Mouse (Mus musculus) kidney, embryonic 16.5 days (tissue): ENCODE measurements around the gene Piezo1. TPM values are rescaled to one million over a fixed set of nuclear protein-coding genes. Genes with fewer than 3 reads are reported as not detected.

ENCODE experiments used
- ATAC-seq: fragments of 200-750 bp; cut with Nextera tagmentation; 2 replicates; pipeline ENCODE4 v1.8.0; 2017; ENCODE audit warnings: moderate TSS enrichment; ENCODE audit not compliant: low FRiP score, low TSS enrichment
- H3K27ac ChIP-seq: fragments of 300-500 bp; sonication (generic); 2 replicates; pipeline ENCODE4 v1.5.1; 2014; ENCODE audit warnings: low read length
- H3K27me3 ChIP-seq: fragments of 300-500 bp; sonication (generic); 2 replicates; pipeline ENCODE4 v1.6.1; 2014; ENCODE audit warnings: low read length, control low read depth, mixed read lengths; ENCODE audit not compliant: insufficient read depth
- H3K36me3 ChIP-seq: fragments of 300-500 bp; sonication (generic); 2 replicates; pipeline ENCODE4 v1.6.1; 2014; ENCODE audit warnings: low read length, control low read depth, mixed read lengths; ENCODE audit not compliant: insufficient read depth
- H3K4me1 ChIP-seq: fragments of 300-500 bp; sonication (generic); 2 replicates; pipeline ENCODE4 v1.6.1; 2014; ENCODE audit warnings: low read length, control low read depth, mixed read lengths; ENCODE audit not compliant: insufficient read depth
- H3K4me2 ChIP-seq: fragments of 300-500 bp; sonication (generic); replicated peaks from 2 replicates; pipeline ENCODE4 v1.6.1; 2014; ENCODE audit warnings: low read depth, low read length
- H3K4me3 ChIP-seq: fragments of 300-500 bp; sonication (generic); 2 replicates; pipeline ENCODE4 v1.5.1; 2014; ENCODE audit warnings: mild to moderate bottlenecking, low read length
- H3K9ac ChIP-seq: fragments of 300-500 bp; sonication (generic); replicated peaks from 2 replicates; pipeline ENCODE4 v1.6.1; 2014; ENCODE audit warnings: low read length
- H3K9me3 ChIP-seq: fragments of 300-500 bp; sonication (generic); 2 replicates; pipeline ENCODE4 v1.6.1; 2016; ENCODE audit warnings: low read length, control low read depth
- WGBS: fragments of 180-500 bp; shearing (Covaris S2); extraction: QIAGEN DNeasy Blood & Tissue Kit; methylation state at CpG from one replicate; pipeline ENCODE4 v1.1.7; 2014; 5-methylcytosine and 5-hydroxymethylcytosine counted together
- polyA plus RNA-seq: library from polyadenylated mRNA; unstranded; fragments of >200 nt; fragmentation: Nextera tagmentation; extraction: Ambion mirVana; gene quantifications from 2 replicates; pipeline ENCODE4 v1.2.1, GENCODE M21; 2015

Piezo1 gene
- polyA plus RNA-seq: 15.6 and 16.9 TPM in 2 replicates

DNA sequence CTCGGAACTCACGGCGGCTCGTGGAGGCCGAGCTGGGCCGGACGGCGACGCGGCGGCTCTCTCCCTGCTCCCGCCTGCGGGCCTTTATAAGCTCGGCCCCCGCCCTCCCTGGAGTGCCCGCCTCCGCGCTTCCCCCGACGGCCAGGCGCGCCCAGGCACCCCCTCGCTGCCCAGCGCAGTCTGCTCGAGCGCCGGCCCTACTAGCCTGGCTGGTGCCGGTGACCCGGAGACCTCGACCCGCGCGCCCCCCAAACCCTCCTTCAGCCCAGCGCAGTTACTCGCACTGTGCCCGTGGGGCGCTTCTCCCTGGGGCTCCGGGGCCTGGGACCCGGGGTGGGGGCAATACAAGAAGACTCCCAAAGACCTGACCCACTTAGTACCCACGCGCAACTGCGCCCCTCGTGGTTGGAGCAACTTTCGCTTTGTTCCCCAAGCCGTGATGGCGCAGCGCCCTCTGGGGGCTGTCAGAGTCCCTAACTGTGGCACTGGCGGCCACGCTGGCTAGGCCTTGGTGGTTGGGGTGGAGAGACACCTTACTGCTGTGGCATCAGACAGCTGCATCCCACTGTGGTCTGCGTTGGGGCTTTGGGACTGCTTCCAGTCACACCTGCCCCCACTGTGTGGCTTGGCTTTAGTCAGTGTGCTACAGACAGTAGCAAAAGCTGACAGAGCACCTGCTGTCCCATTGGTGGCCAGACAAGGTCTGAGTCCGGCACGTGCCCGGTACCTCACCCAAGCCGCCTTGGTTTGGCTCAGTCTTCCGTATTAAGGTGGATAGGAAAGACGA, at the start of gene Piezo1:
TSS of gene Piezo1 (minus strand) at position 65 of the 787 bp plus-strand sequence.
- peak within 1 kb of the TSS; percentile 93 for H3K9ac ChIP-seq
- H3K4me2 ChIP-seq: peak within 1 kb of the TSS; percentile 89
- H3K27me3 ChIP-seq: no peaks in the 10 kb centered on the region
- WGBS: 10% methylated on average over 56 of the region's 56 CpGs
- peak within 1 kb of the TSS; percentile 74 for H3K4me3 ChIP-seq
- ATAC-seq: peak; percentile 79
- H3K27ac ChIP-seq: peak within 1 kb of the TSS; percentile 81
- H3K9me3 ChIP-seq: no peaks in the 10 kb centered on the region
- peaks cover 42% of the 10 kb centered on the region for H3K4me1 ChIP-seq
- no peaks in the 10 kb centered on the region for H3K36me3 ChIP-seq

GRCm38 (mm10) chr8:122600666-122601065, 49.5 kb upstream of the Piezo1 start:
- Histone ChIP-seq H3K27ac (no peak overlapping the region), H3K27me3 (no peaks in the 10 kb centered on the region), H3K4me2 (no peak overlapping the region), H3K9me3 (no peaks in the 10 kb centered on the region), H3K4me1 (no peaks in the 10 kb centered on the region), H3K4me3 (no peak overlapping the region), H3K9ac (no peak overlapping the region), H3K36me3 (0 out of 2 replicates have a peak, but pooled peaks cover 4% of the 10 kb centered on the region)
- no peak for ATAC-seq
- WGBS: 80% methylated on average over 9 of the region's 9 CpGs

DNA sequence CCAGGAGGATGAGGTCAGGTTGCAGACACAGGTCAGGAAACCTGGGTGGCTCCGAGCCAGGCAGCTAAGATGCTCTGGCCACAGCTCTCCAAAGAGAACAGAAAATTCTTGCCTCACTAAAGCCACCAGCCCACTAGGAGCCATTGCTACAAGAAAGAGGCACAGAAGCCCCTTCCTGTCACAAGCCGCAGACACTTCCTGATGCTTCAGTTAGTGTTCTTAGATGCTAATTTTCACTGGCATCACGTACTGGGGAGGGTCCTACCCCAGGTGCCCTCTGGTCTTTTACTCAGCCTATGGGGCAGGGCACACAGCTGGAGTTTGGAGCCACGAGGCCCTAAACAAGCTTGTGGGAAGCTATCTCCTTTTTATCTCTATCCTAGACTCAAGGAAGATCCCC, 44.9 kb upstream of the Piezo1 start:
- Histone ChIP-seq H3K4me1 (no peaks in the 10 kb centered on the region), H3K4me2 (no peak overlapping the region), H3K4me3 (no peak overlapping the region), H3K27ac (no peak overlapping the region), H3K9me3 (no peaks in the 10 kb centered on the region), H3K36me3 (0 out of 2 replicates have a peak, but pooled peaks cover 7% of the 10 kb centered on the region), H3K9ac (no peak overlapping the region), H3K27me3 (no peaks in the 10 kb centered on the region)
- 57% methylated on average over 4 of the region's 4 CpGs for WGBS
- no peak for ATAC-seq

DNA sequence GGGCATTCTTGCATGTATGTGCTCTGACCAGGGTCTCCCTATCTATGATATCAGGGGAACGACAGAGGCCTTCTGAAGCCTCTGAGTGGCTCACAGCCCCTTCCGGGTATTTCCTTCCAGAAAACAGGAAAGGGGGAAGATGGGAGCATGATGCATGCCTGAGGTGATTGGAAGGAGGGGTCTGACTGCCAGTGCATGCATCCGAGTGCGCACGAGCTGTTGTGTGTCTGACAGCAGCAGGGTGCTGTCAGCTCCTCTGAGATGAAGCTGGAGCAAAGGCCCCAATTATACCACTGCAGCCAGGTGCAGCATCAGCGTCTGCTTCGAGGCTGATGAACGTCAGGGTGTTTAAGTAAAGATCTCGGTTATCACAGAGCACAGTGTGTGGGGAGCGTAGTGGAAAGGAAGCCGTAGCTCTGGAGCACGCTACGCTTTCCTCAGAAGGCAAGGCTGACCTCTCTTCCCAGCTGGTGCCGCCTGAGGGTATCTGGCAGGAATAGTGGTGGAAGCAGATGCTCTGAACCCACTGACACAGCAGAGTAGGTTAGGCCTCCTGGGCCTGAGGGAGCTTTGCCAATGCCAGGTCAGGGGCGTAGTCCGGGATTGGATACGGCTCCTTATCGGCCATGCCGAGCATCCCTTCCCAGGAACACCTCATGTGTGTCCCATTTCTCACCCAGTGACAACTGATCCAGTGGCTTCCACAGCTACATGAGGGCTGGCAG, 42.8 kb upstream of the Piezo1 start:
- no peaks in the 10 kb centered on the region for H3K4me1 ChIP-seq
- H3K9ac ChIP-seq: no peak overlapping the region
- no peak overlapping the region for H3K4me2 ChIP-seq
- no peak for ATAC-seq
- 0 out of 2 replicates have a peak, but pooled peaks cover 3% of the 10 kb centered on the region for H3K36me3 ChIP-seq
- no peak overlapping the region for H3K4me3 ChIP-seq
- WGBS: 80% methylated on average over 19 of the region's 19 CpGs
- H3K27ac ChIP-seq: no peak overlapping the region
- H3K9me3 ChIP-seq: no peaks in the 10 kb centered on the region
- H3K27me3 ChIP-seq: no peaks in the 10 kb centered on the region

GRCm38 (mm10) chr8:122593240-122593639, 42.1 kb upstream of the Piezo1 start:
- 47% methylated on average over 12 of the region's 12 CpGs for WGBS
- H3K4me2 ChIP-seq: no peak overlapping the region

GRCm38 (mm10) chr8:122586749-122587148, 35.6 kb upstream of the Piezo1 start:
- no peak for ATAC-seq
- no peak overlapping the region for H3K27ac ChIP-seq

More at GRCm38 (mm10) chr8:122593240-122593639, 42.1 kb upstream of the Piezo1 start:
- H3K4me1 ChIP-seq: no peaks in the 10 kb centered on the region
- no peaks in the 10 kb centered on the region for H3K27me3 ChIP-seq
- 0 out of 2 replicates have a peak, but pooled peaks cover 3% of the 10 kb centered on the region for H3K36me3 ChIP-seq
- no peak overlapping the region for H3K4me3 ChIP-seq
- no peaks in the 10 kb centered on the region for H3K9me3 ChIP-seq
- no peak overlapping the region for H3K27ac ChIP-seq
- no peak for ATAC-seq
- H3K9ac ChIP-seq: no peak overlapping the region

GRCm38 (mm10) chr8:122586171-122586570, 35.0 kb upstream of the Piezo1 start:
- Histone ChIP-seq H3K27ac (no peak overlapping the region), H3K9ac (no peak overlapping the region), H3K9me3 (no peaks in the 10 kb centered on the region), H3K27me3 (no peaks in the 10 kb centered on the region), H3K4me2 (no peak overlapping the region), H3K36me3 (no peaks in the 10 kb centered on the region), H3K4me3 (no peak overlapping the region), H3K4me1 (peaks cover 9% of the 10 kb centered on the region)
- 54% methylated on average over 7 of the region's 7 CpGs for WGBS
- no peak for ATAC-seq

More at GRCm38 (mm10) chr8:122586749-122587148, 35.6 kb upstream of the Piezo1 start:
- Histone ChIP-seq H3K4me3 (no peak overlapping the region), H3K9me3 (no peaks in the 10 kb centered on the region), H3K9ac (no peak overlapping the region), H3K4me1 (peaks cover 9% of the 10 kb centered on the region), H3K4me2 (no peak overlapping the region), H3K27me3 (no peaks in the 10 kb centered on the region), H3K36me3 (no peaks in the 10 kb centered on the region)
- 75% methylated on average over 9 of the region's 10 CpGs for WGBS

- 45% methylated on average over 14 of the region's 14 CpGs for WGBS
- H3K27ac ChIP-seq: no peak overlapping the region
- ATAC-seq: no peak
- H3K27me3 ChIP-seq: no peaks in the 10 kb centered on the region
- no peaks in the 10 kb centered on the region for H3K36me3 ChIP-seq
- H3K9ac ChIP-seq: no peak overlapping the region
- no peaks in the 10 kb centered on the region for H3K9me3 ChIP-seq
- no peak overlapping the region for H3K4me3 ChIP-seq
- H3K4me2 ChIP-seq: no peak overlapping the region
- peaks cover 10% of the 10 kb centered on the region for H3K4me1 ChIP-seq
These were observed 34.3 kb upstream of the Piezo1 start for GRCm38 (mm10) chr8:122585411-122585891.

DNA sequence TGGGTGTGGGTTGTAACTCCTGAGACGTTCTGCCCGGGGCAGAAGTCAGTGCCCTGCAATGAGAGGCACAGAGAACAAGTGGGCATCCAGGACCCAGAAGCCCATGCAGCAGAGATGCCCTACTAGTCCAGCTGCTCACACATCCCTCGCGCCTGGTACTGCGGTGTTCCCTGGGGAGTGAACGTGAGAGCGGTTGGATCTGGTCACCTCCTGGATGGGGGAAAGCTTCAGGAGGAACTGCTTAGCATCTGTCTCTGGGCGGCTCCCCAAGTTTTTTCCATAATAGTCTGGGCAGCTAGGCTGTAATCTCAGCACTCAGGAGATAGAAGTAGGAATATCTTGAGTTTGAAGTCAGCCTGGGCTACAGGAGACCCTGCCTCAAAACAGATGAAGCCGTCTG, 33.9 kb upstream of the Piezo1 start:
- H3K27ac ChIP-seq: no peak overlapping the region
- no peaks in the 10 kb centered on the region for H3K9me3 ChIP-seq
- no peak for ATAC-seq
- 83% methylated on average over 9 of the region's 9 CpGs for WGBS
- H3K4me1 ChIP-seq: peaks cover 13% of the 10 kb centered on the region
- H3K4me3 ChIP-seq: no peak overlapping the region
- H3K27me3 ChIP-seq: no peaks in the 10 kb centered on the region
- H3K36me3 ChIP-seq: no peaks in the 10 kb centered on the region
- no peak overlapping the region for H3K9ac ChIP-seq
- no peak overlapping the region for H3K4me2 ChIP-seq
